Mouse (Mus musculus) gonadal fat pad, adult 2 months (tissue): ENCODE measurements at regions not wholly inside any gene's neighbourhood (a gene's known extent, or its start where the extent isn't known, plus 50 kb on each side); places are given as distances from the start of the nearest gene placed in this dataset.
"Not testable (repeated sequence)": the region's sequence is repeated elsewhere in the genome, so short reads cannot be mapped to it uniquely, and the experiment has no call there.

Source experiments
- DNase-seq: peaks from one replicate; pipeline ENCODE4 v3.0.0-alpha.2; 2012; ENCODE audit warnings: low read depth

GRCm38 (mm10) chr13:115911524-115912459 lies 397.7 kb downstream of the Isl1 start:
- DNase-seq, result no peak

GRCm38 (mm10) chr13:115910866-115911449 lies 398.5 kb downstream of the Isl1 start:
- no peak for DNase-seq

GRCm38 (mm10) chr13:115880616-115881015 lies 428.9 kb downstream of the Isl1 start:
- DNase-seq, result no peak

GRCm38 (mm10) chr13:115860480-115860879 lies 449.0 kb downstream of the Isl1 start:
- no peak for DNase-seq

GRCm38 (mm10) chr13:115856632-115857031 lies 452.9 kb downstream of the Isl1 start:
- DNase-seq, result no peak

GRCm38 (mm10) chr13:115852689-115853356 lies 456.7 kb downstream of the Isl1 start:
- no peak for DNase-seq

DNA sequence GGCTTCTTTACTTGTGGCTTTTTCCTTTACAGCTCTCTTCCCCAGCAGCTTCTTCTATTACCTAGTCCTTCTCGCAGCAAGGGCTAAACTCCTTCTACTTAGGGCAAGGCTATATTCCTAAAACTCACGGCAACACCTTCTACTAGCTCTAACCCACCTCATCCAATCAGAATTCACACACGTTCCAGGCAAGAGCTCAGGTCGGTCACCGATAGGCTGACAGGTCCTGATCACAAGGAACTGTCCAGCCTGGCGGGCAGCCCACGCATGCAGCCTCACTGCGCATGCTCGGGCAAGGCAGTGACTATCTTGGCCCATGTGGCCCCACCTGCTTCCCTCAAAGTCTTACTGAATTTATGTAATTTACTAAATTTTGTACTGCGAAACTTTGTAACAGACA lies 466.4 kb downstream of the Isl1 start:
- no peak for DNase-seq

DNA sequence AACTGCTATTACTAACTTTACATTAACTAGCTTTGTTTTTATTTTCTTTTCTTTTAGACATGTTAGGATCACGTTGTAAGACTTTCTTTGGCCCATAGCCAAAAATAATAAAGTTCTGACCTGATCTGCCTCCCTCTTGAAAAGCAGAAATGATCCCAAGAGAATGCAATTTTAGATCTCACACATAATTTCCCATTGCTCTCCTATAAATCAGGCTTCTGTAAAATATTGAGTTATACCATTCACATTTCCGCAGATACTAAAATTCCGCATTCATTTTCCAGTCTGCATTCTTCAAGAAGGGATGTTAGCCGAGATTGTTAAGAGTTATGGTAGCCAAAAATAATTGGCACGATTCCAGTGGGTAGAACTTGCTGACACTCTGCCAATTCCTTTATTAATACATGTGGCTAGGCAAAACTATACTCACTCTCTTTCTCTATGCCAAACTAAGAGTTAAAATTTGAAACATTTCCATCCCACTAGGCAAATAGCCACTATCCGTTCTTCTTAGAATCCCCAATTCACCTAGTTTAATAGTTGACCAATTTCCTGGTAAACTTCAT lies 473.2 kb downstream of the Isl1 start:
- DNase-seq, result no peak

DNA sequence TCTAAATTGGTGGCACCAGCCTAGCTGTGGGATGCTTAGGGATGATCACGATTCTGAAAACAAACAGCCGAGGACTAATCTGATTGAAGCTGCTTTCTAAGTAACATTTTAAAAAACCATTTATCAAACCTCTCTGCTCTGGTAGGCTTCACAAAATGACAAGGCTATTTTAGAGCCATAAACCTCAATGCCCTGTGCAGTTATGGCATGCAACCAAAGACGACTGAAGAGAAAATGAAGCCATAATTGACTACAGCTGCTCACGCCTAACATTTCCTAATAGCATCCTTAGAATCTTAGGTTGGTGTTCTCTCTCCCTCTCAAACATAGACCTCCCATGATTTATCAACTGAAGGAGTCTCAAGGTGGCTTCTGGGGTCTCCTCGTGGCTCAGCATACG lies 484.3 kb downstream of the Isl1 start:
- DNase-seq, result no peak

DNA sequence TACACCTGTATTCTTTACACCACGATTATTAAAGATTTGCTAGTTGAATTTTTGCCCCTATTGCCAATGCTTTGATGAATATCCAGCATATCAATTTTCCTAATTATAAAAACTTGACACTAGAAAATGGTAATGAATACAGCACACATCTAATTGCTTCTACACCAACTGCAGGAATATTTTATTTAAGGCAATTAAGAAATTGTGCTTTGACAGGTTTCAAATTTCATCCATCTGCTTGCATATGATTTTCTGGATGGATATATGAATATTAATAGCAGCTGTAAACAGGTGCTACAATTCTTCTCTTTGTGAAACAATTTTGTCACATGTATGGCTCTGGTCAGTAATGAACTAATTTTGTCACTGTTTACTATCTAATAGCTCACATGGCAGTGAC lies 487.0 kb downstream of the Isl1 start:
- no peak for DNase-seq

GRCm38 (mm10) chr13:115814211-115814610 lies 495.3 kb downstream of the Isl1 start:
- no peak for DNase-seq

GRCm38 (mm10) chr13:115799294-115799693 lies 510.2 kb downstream of the Isl1 start:
- DNase-seq, result no peak

DNA sequence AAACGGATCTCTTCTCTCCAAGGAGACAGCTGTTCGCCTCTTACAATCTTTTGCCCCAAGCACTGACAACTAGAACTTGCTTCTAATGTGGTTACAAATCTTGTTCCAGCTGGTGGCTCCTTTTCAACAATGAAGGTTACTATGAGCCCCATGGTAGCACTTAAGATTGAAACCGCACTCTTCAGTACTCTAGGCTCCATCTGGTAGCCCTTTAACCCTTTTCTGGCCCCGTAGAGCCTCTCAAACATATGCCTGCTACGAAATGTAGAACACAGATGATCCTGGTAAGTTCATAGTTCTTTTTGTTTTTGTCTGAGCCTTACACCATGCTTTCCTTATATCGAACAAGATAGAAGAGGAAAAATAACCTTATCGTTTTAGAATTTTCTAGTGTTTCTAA lies 558.2 kb downstream of the Isl1 start:
- no peak for DNase-seq

GRCm38 (mm10) chr13:115742080-115742479 lies 567.4 kb downstream of the Isl1 start:
- not testable (repeated sequence) for DNase-seq

GRCm38 (mm10) chr13:115727986-115728385 lies 581.5 kb downstream of the Isl1 start:
- no peak for DNase-seq

DNA sequence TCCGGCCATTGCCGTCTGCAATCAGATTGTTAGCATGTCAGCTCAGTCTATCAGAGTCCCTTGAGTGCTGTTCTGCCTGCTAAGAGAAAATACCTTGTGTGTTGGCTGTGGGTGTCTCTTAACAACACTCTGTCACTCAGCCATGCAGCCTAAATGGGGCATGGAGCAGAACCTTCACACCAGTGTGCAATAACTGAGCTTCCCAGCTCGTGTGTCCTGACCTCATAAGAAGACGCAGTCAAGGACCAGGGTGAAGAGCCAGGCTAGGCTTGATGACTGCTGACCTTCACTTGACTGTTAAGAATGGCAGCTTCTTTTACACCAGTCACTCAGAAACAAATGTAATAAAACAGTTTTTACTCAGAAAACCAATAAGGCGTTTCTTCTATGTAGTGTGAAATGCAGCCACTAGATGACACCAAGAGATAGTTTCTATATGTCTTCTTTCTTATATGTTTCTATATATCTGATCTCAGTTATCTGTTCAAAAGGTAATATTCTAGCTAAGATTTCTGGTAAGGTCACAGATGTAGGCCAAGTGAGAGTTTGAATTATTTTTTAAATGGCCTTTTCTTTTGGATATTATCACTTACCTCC lies 584.0 kb downstream of the Isl1 start:
- DNase-seq, result no peak

DNA sequence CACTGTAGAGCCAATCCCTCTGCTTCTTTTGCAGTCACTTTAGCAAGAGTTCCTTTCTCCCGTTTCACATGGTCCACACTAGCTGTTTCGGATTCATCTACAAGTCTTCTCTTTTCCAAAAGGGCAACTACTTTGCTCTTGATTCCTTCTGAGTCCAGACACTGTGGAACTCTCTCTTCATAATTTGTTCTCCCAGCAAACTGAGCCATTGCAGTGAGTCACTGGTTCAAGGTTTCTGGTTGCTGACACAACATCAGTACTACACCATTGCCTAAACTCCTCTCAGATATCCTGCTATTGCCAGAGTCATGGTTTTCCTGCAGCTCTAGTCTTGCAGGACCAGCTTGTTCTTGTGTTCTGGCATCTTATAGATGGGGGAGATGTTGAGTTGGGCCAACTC lies 590.2 kb downstream of the Isl1 start:
- no peak for DNase-seq

DNA sequence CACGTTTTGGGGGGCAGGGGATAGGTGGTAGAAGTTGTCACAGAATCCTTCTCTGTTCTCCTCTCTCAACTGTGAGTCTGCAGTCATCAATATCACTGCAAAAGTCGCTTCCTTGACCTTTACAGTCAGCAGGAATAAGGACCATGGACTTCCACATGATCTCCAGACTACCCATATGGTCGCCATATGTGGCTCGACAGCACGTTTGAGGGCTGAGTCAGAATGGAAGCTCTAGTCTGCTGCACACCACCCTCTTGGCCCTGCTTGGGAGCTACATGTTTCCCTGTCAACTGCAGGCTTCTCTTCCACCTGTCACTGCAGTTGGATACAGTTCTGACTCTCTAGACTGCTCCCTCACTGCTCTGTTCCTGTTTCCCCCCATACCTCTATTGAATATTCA lies 590.6 kb downstream of the Isl1 start:
- no peak for DNase-seq

DNA sequence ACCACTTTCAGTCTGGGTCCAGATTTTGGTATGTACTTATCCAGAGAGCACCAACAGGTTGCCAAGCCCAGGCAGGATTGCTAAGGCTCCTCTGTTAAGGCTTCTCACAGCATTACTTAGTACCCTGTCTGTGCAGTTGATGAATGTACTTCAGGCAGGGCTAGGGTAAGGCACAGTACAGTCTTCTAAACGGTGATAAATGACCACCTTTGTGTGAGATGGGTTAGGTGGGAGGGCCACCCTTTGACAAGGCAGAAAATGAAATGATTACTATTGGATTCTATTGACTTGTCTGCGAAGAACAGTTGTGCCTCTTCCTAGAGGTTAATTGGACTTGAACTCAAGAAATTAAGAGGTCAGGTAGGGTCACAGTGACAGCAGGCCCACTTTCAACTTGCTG lies 594.4 kb upstream of the Itga1 start:
- no peak for DNase-seq

DNA sequence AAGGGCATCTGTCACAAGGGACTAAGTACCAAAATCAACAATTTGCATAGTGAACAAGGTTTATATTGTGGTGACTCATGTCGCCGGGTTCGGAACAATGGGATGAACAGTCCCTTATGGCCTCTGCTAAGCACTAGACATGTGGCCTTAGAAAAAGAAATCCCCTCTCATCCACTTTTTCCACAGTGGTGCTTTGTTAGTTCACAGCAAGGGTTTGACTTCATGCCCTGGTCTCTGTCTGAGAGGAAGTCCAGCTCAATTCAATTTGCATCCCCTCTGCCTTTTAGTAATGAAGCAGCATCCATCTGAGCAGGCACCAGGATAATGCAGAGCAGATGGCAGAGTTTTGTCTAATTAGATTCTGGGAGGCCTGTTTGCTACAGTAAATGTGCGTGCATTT lies 585.7 kb upstream of the Itga1 start:
- no peak for DNase-seq

GRCm38 (mm10) chr13:115679591-115679990 lies 577.8 kb upstream of the Itga1 start:
- no peak for DNase-seq

- DNase-seq, result no peak
Observed at GRCm38 (mm10) chr13:115676836-115677235, 575.1 kb upstream of the Itga1 start.
